Mouse (Mus musculus) liver, adult 2 months (tissue): ENCODE results near the gene Tmem131.

Source experiments
- CTCF ChIP-seq: fragments of 200-500 bp; IDR thresholded peaks from 2 replicates; pipeline ENCODE4 v1.5.1; 2011; ENCODE audit warnings: low read depth, low read length, control low read depth
- POLR2A ChIP-seq: fragments of 200-500 bp; IDR thresholded peaks from 2 replicates; pipeline ENCODE4 v1.6.1; 2011; ENCODE audit warnings: low read length, control low read depth; ENCODE audit not compliant: insufficient read depth; ENCODE audit errors: extremely low read depth

DNA sequence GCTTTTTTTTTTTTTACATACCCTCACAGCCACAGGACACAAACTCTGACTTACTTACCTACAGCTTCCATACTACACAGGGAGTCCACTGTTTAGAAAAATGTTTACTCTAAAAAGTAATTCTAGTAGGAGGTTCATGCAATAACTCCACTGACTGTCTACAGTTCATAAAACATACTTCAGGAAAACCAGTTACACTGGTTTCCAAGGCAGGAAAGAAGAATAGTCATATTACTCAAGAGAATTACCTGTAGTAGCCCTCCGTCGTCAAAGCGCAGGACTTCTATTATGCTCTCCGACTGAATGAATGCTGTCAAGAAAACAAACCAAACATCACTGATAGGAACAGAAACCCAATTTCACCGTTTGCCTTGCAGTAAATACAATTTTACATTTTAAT lies 54.5 kb downstream of the Tmem131 start:
- TF ChIP-seq POLR2A (no peak), CTCF (no peak)
